Mouse (Mus musculus): ENCODE results near the gene Ppwd1. TPM values are rescaled to one million over a fixed set of nuclear protein-coding genes. Genes with fewer than 3 reads are reported as not detected.
A peak's percentile ranks its signal among the peaks of the same experiment; 100 is the strongest.
"Not testable (repeated sequence)": the region's sequence is repeated elsewhere in the genome, so short reads cannot be mapped to it uniquely, and the experiment has no call there.

The Ppwd1 gene
- polyA plus RNA-seq (2015; fragmentation: Nextera tagmentation; extraction: Ambion mirVana): 5.0 and 6.3 TPM in 2 replicates

DNA sequence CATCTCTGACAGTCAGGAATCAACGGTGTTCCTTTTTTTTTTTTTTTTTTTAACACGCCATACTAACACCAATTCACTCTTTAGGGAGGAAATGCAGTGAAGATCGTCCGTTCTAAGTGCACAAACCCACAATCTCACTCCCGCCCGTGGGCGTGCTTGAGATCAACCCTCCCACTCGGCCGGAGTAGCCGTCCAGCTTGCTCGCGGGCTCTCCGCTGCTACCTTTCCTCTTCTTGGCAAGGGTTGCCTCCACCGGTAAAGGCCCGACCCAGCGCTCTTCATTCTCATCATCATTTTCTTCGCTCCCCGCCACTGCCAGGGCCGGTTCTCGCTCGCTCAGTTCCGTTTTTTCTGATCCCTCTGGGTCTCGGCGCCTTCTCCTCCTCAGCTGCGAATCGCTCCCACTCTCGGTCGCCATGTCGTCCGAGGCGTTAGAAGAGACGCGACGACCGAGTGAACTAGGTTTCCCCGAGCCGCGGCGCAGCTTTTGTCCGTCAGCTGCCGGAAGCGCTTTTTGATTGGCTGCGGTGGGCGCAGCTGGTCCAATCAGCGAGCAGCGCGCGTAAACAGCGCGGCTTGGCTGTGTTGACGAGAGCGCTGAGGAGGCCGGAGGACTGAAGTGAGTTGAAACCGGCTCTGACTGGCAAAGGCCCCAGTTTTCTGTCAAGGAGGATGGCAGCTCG, at the start of gene Ppwd1, which contains the start of gene Cenpk:
Gene Ppwd1, minus strand, starts transcription at position 460 of the 683 bp plus-strand sequence.
Gene Cenpk, plus strand, starts transcription at position 228 of the 683 bp plus-strand sequence.
- Histone ChIP-seq H3K27ac (ENCODE audit: low read depth, low read length) (peak within 1 kb of the TSS; percentile 94), H3K4me2 (replicated peaks; ENCODE audit: low read depth) (peak within 1 kb of the TSS; percentile 74), H3K4me1 (replicated peaks; ENCODE audit: control insufficient read depth, insufficient read depth, low read length) (no peaks in the 10 kb centered on the region), H3K27me3 (replicated peaks; ENCODE audit: control insufficient read depth, insufficient read depth, low read length) (no peaks in the 10 kb centered on the region), H3K9me3 (ENCODE audit: control insufficient read depth) (no peaks in the 10 kb centered on the region), H3K4me3 (ENCODE audit: low read depth, low read length) (peak within 1 kb of the TSS; percentile 91), H3K9ac (ENCODE audit: low read depth, low read length) (peak within 1 kb of the TSS; percentile 85), H3K36me3 (ENCODE audit: control insufficient read depth, insufficient read depth) (peaks cover 4% of the 10 kb centered on the region; the same call in 1 of the 2 replicates)
- WGBS: under 1% methylated on average over 55 of the region's 55 CpGs
- peak; percentile 100 for ATAC-seq
- no peak for TF ChIP-seq CTCF (IDR thresholded peaks at IDR 0.05; ENCODE audit: low read depth)

DNA sequence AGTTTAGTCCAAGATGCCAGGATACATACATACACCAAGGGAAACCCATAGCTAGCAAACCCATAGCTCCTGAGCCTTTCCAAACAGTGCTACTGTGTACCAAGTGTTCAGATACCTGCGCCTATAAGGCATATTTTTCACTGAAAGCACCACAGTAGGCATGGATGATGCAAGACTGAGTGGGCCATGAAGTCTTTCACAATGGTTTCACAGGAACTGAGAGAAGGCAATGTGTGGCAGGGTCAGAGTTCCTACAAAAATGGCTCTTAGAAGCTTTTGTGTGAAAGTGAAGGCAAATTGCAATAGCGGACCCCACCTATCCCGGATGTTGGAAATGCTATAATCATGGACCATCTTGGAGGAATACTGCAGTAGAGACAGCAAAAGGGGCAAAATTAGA, 30.4 kb upstream of the Ppwd1 start:
- WGBS: 88% methylated on average over 3 of the region's 3 CpGs
- no peak for ATAC-seq
- H3K9me3 ChIP-seq (ENCODE audit: control insufficient read depth): no peaks in the 10 kb centered on the region

DNA sequence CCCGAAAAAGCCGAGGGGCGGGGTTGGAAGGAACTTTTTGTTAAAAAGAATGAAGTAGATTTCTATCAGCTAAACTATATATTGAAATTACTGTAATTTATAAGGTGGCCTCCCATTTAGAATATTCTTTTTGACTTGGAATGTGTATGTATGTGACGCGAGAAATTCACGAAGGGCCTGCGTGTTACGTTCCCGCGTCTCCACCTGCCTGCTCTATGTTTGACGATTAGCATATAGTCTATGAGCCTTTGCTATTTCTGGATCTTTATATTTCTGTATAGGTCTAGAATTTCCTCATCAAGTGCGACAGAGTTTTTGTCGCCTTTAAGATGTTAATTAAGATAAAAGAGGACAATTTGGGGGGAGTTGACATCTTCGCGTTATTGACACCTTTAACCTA, 538 bp upstream of the Ppwd1 start:
- TF ChIP-seq CTCF (IDR thresholded peaks at IDR 0.05; ENCODE audit: low read depth): no peak
- no peak for ATAC-seq
- peak overlapping the region; percentile 91 for H3K4me3 ChIP-seq (ENCODE audit: low read depth, low read length)
- H3K4me2 ChIP-seq (replicated peaks; ENCODE audit: low read depth): peak overlapping the region; percentile 70
- H3K9me3 ChIP-seq (ENCODE audit: control insufficient read depth): no peaks in the 10 kb centered on the region
- 5% methylated on average over 15 of the region's 15 CpGs for WGBS
- H3K27ac ChIP-seq (ENCODE audit: low read depth, low read length): no peak overlapping the region
- H3K4me1 ChIP-seq (replicated peaks; ENCODE audit: control insufficient read depth, insufficient read depth, low read length): no peaks in the 10 kb centered on the region
- H3K27me3 ChIP-seq (replicated peaks; ENCODE audit: control insufficient read depth, insufficient read depth, low read length): no peaks in the 10 kb centered on the region
- peak overlapping the region; percentile 85 for H3K9ac ChIP-seq (ENCODE audit: low read depth, low read length)
- H3K36me3 ChIP-seq (ENCODE audit: control insufficient read depth, insufficient read depth): peaks cover 4% of the 10 kb centered on the region; the same call in 1 of the 2 replicates

More for the DNA sequence above, 30.4 kb upstream of the Ppwd1 start:
- Histone ChIP-seq H3K9ac (ENCODE audit: low read depth, low read length) (no peak overlapping the region), H3K4me3 (ENCODE audit: low read depth, low read length) (no peak overlapping the region), H3K27me3 (replicated peaks; ENCODE audit: control insufficient read depth, insufficient read depth, low read length) (no peaks in the 10 kb centered on the region), H3K4me2 (replicated peaks; ENCODE audit: low read depth) (no peak overlapping the region), H3K27ac (ENCODE audit: low read depth, low read length) (no peak overlapping the region), H3K4me1 (replicated peaks; ENCODE audit: control insufficient read depth, insufficient read depth, low read length) (no peaks in the 10 kb centered on the region), H3K36me3 (ENCODE audit: control insufficient read depth, insufficient read depth) (no peaks in the 10 kb centered on the region)
- no peak for TF ChIP-seq CTCF (IDR thresholded peaks at IDR 0.05; ENCODE audit: low read depth)

DNA sequence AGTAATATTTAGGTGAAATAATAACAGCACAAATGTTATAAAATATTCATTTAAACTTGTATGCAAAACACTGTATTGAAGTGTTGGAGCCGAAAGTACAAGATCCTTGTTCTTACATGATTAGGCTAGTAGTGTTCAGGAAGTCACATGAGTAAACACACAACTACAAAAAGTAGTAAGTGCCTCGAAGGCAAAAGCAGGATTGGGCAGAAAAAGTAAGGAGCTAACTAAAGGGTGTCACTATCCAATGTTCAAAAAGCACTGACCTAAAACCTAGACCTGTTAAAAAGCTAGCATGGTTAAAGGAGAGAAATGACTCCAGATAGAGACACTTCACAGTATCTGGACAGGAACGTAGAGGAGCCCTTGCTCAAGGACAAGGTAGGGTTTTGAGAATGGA, 1.2 kb downstream of the Ppwd1 start:
- 24% methylated on average over 3 of the region's 3 CpGs for WGBS
- peak overlapping the region; percentile 74 for H3K4me2 ChIP-seq (replicated peaks; ENCODE audit: low read depth)
- no peak overlapping the region for H3K27ac ChIP-seq (ENCODE audit: low read depth, low read length)
- no peak for TF ChIP-seq CTCF (IDR thresholded peaks at IDR 0.05; ENCODE audit: low read depth)
- ATAC-seq: no peak
- H3K9ac ChIP-seq (ENCODE audit: low read depth, low read length): peak overlapping the region; percentile 85; the same call in 1 of the 2 replicates
- peaks cover 4% of the 10 kb centered on the region; the same call in 1 of the 2 replicates for H3K36me3 ChIP-seq (ENCODE audit: control insufficient read depth, insufficient read depth)
- H3K27me3 ChIP-seq (replicated peaks; ENCODE audit: control insufficient read depth, insufficient read depth, low read length): no peaks in the 10 kb centered on the region
- no peaks in the 10 kb centered on the region for H3K9me3 ChIP-seq (ENCODE audit: control insufficient read depth)
- peak overlapping the region; percentile 91 for H3K4me3 ChIP-seq (ENCODE audit: low read depth, low read length)
- no peaks in the 10 kb centered on the region for H3K4me1 ChIP-seq (replicated peaks; ENCODE audit: control insufficient read depth, insufficient read depth, low read length)

DNA sequence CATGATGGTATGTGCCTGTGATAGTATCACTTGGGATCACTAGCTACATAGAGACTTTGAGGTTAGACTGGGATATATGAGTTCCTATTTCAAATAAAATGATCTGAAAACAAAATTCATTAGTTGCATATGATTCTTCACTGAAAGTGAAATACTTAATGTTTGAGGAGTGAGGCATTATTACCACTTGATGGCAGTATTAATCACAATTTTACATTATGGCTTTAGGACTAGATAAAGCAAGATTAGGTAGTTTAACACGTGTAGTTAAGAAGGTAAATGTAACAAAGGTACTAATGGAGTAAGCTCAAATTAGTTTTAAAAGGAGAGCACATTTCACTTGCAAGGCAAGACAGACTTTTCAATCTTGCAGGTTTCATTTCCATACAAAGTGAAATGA, 24.3 kb downstream of the Ppwd1 start:
- 44% methylated on average over 1 of the region's 1 CpGs for WGBS
- no peaks in the 10 kb centered on the region for H3K27me3 ChIP-seq (replicated peaks; ENCODE audit: control insufficient read depth, insufficient read depth, low read length)
- H3K4me1 ChIP-seq (replicated peaks; ENCODE audit: control insufficient read depth, insufficient read depth, low read length): no peaks in the 10 kb centered on the region
- H3K9ac ChIP-seq (ENCODE audit: low read depth, low read length): no peak overlapping the region
- peak; percentile 47 for TF ChIP-seq CTCF (IDR thresholded peaks at IDR 0.05; ENCODE audit: low read depth)
- H3K9me3 ChIP-seq (ENCODE audit: control insufficient read depth): no peaks in the 10 kb centered on the region
- no peak overlapping the region for H3K4me2 ChIP-seq (replicated peaks; ENCODE audit: low read depth)
- no peak overlapping the region for H3K27ac ChIP-seq (ENCODE audit: low read depth, low read length)
- no peak for ATAC-seq
- peaks cover 20% of the 10 kb centered on the region for H3K36me3 ChIP-seq (ENCODE audit: control insufficient read depth, insufficient read depth)
- no peak overlapping the region for H3K4me3 ChIP-seq (ENCODE audit: low read depth, low read length)

DNA sequence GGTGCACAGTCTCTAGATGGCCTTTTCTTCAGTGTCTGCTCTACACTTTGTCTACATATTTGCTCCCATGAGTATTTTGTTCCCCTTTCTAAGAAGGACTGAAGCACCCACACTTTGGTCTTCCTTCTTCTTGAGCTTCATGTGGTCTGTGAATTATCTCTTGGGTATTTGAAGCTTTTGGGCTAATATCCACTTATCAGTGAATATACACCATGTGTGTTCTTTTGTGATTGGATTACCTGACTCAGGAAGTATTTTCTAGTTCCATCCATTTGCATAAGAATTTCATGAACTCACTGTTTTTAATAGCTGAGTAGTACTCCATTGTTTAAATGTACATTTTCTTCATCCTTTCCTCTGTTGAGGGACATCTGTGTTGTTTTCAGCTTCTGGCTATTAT, 32.8 kb downstream of the Ppwd1 start:
- not testable (repeated sequence) for H3K4me1 ChIP-seq (replicated peaks; ENCODE audit: control insufficient read depth, insufficient read depth, low read length); ATAC-seq; H3K9ac ChIP-seq (ENCODE audit: low read depth, low read length); H3K4me3 ChIP-seq (ENCODE audit: low read depth, low read length); H3K27me3 ChIP-seq (replicated peaks; ENCODE audit: control insufficient read depth, insufficient read depth, low read length); H3K27ac ChIP-seq (ENCODE audit: low read depth, low read length); H3K4me2 ChIP-seq (replicated peaks; ENCODE audit: low read depth); H3K9me3 ChIP-seq (ENCODE audit: control insufficient read depth)
- peaks cover 31% of the 10 kb centered on the region for H3K36me3 ChIP-seq (ENCODE audit: control insufficient read depth, insufficient read depth)
